Mouse (Mus musculus) hindbrain, postnatal 0 days (tissue): ENCODE results near the gene Ppie. TPM values are rescaled to one million over a fixed set of nuclear protein-coding genes. Genes with fewer than 3 reads are reported as not detected.
"Not testable (repeated sequence)": the region's sequence is repeated elsewhere in the genome, so short reads cannot be mapped to it uniquely, and the experiment has no call there.

Experiments used
- ATAC-seq: fragments of 200-750 bp; cut with Nextera tagmentation; 2 replicates; pipeline ENCODE4 v1.8.0; 2017; ENCODE audit warnings: mild to moderate bottlenecking, moderate TSS enrichment, moderate library complexity
- DNase-seq: peaks from one replicate; pipeline ENCODE4 v3.0.0-alpha.2; 2015; ENCODE audit warnings: low spot score
- H3K27ac ChIP-seq: fragments of 300-500 bp; sonication (generic); 2 replicates; pipeline ENCODE4 v1.5.1; 2014; ENCODE audit warnings: mild to moderate bottlenecking
- H3K27me3 ChIP-seq: fragments of 300-500 bp; sonication (generic); 2 replicates; pipeline ENCODE4 v1.6.1; 2014; ENCODE audit warnings: low read length, mixed read lengths; ENCODE audit not compliant: insufficient read depth
- H3K36me3 ChIP-seq: fragments of 300-500 bp; sonication (generic); 2 replicates; pipeline ENCODE4 v1.6.1; 2014; ENCODE audit warnings: low read length, mixed read lengths; ENCODE audit not compliant: insufficient read depth
- H3K4me1 ChIP-seq: fragments of 300-500 bp; sonication (generic); 2 replicates; pipeline ENCODE4 v1.6.1; 2014; ENCODE audit warnings: antibody characterized with exemption, low read length, mixed read lengths; ENCODE audit not compliant: insufficient read depth
- H3K4me2 ChIP-seq: fragments of 300-500 bp; sonication (generic); 2 replicates; pipeline ENCODE4 v1.6.1; 2014; ENCODE audit warnings: low read depth, mild to moderate bottlenecking, low read length, moderate library complexity, mixed read lengths
- H3K4me3 ChIP-seq: fragments of 300-500 bp; sonication (generic); 2 replicates; pipeline ENCODE4 v1.5.1; 2014; ENCODE audit warnings: low read length
- H3K9ac ChIP-seq: fragments of 300-500 bp; sonication (generic); replicated peaks from 2 replicates; pipeline ENCODE4 v1.6.1; 2014; ENCODE audit warnings: mild to moderate bottlenecking, low read length, moderate library complexity, mixed read lengths
- H3K9me3 ChIP-seq: fragments of 300-500 bp; sonication (generic); 2 replicates; pipeline ENCODE4 v1.6.1; 2016; ENCODE audit warnings: low read length, mixed read lengths
- CTCF ChIP-seq: IDR thresholded peaks from 2 replicates; pipeline ENCODE4 v1.5.1; 2016; ENCODE audit warnings: antibody characterized with exemption, control low read depth, low read depth
- WGBS: fragments of 180-500 bp; shearing (Covaris S2); extraction: QIAGEN DNeasy Blood & Tissue Kit; methylation state at CpG from one replicate; pipeline ENCODE4 v1.1.7; 2014; 5-methylcytosine and 5-hydroxymethylcytosine counted together
- polyA plus RNA-seq: library from polyadenylated mRNA; unstranded; fragments of >200 nt; fragmentation: Nextera tagmentation; extraction: Ambion mirVana; gene quantifications from 2 replicates; pipeline ENCODE4 v1.2.1, GENCODE M21; 2015
- total RNA-seq: library from RNA; depleted of rRNA; stranded (reverse); fragments of >200 nt; gene quantifications from 2 replicates; pipeline ENCODE4 v1.2.3, GENCODE M21; 2014

Gene Ppie
- total and polyA plus RNA-seq, 2 experiments from 2014 or later, result 39.5 to 44.4 TPM

DNA sequence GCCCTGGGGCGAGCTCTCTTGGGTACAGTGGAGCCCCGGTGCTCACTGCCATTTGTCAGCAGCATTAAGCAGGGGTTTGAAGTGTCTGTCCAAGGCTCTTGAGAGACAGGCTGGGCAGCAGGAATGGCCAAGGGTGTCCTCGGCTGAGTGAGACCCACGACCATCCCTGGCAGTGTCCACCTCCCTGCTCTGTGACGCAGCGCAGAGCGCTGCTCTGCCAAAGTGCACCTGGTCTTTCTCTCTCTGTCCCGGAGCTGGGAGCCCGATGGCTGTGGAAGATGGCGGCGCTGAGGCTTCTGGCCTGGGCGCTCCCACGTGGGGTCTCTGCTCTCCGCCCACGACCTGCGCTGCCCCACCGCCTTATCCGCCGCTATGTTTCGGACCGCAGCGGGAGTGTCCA lies 23.7 kb downstream of the Ppie start, which contains the start of gene Oxct2b:
Gene Oxct2b, plus strand, starts transcription at position 256 of the 400 bp plus-strand sequence.
- Histone ChIP-seq H3K4me3 (peak within 1 kb of the TSS; percentile 39), H3K9me3 (no peaks in the 10 kb centered on the region), H3K9ac (peak within 1 kb of the TSS; percentile 43; the same call in 1 of the 2 replicates), H3K4me1 (no peaks in the 10 kb centered on the region), H3K27me3 (no peaks in the 10 kb centered on the region), H3K4me2 (peak within 1 kb of the TSS; percentile 59), H3K36me3 (no peaks in the 10 kb centered on the region), H3K27ac (no peak within 1 kb of the TSS)
- WGBS, result 12% methylated on average over 22 of the region's 22 CpGs
- no peak for TF ChIP-seq CTCF
- DNase-seq, result peak; percentile 50
- peak; percentile 42 for ATAC-seq

DNA sequence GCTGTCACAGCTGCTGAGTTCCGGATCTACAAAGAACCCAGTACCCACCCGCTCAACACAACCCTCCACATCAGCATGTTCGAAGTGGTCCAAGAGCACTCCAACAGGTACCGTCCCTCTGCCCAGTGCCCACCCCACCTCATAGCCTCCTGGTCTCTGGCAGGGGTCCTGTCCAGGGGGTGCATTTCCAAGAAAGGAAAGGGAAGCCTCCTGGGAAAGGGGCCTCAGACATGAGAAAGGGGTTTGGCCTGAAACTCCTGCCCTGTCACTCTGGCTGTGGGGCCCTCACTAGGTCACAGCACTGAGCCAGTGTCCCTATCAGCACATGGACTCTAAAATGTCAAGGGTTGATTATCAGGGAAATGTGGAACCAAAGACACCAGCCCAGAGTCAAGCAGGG lies 25.1 kb downstream of the Ppie start:
- not testable (repeated sequence) for H3K27me3 ChIP-seq, H3K27ac ChIP-seq, H3K4me2 ChIP-seq, ATAC-seq, H3K4me3 ChIP-seq, DNase-seq, H3K4me1 ChIP-seq, H3K9me3 ChIP-seq, H3K9ac ChIP-seq, H3K36me3 ChIP-seq
- 89% methylated on average over 4 of the region's 4 CpGs for WGBS

DNA sequence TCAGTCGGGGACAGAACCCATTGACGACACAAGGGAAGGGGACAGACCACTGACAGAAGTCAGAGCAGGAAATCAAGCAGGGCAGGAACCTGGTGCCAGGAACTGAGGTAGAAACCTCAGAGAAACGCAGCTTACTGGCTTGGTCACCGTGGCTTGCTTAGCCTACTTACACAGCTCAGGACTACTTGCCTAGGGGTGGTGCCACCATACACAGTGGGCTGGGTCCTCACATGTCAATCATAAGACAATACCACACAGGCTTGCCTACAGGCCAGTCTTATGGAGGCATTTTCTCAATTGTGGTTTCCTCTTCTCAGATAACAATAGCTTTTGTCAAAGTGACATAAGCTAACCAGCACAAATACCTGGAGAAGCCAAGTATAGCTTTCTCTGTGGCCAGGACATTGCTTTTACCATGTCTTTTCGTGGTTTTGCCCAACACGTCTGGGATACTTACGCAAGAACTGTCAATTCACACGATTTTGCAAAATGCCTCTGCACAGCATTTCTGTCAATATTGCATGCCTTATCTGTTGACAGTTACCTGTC lies 27.5 kb downstream of the Ppie start:
- no peaks in the 10 kb centered on the region for H3K4me1 ChIP-seq
- no peak overlapping the region for H3K4me3 ChIP-seq
- ATAC-seq (no peak), DNase-seq (no peak)
- H3K36me3 ChIP-seq, result no peaks in the 10 kb centered on the region
- 83% methylated on average over 8 of the region's 8 CpGs for WGBS
- TF ChIP-seq CTCF, result no peak
- H3K9me3 ChIP-seq, result no peaks in the 10 kb centered on the region
- H3K27me3 ChIP-seq, result no peaks in the 10 kb centered on the region
- H3K4me2 ChIP-seq, result no peak overlapping the region
- no peak overlapping the region for H3K9ac ChIP-seq
- no peak overlapping the region for H3K27ac ChIP-seq

DNA sequence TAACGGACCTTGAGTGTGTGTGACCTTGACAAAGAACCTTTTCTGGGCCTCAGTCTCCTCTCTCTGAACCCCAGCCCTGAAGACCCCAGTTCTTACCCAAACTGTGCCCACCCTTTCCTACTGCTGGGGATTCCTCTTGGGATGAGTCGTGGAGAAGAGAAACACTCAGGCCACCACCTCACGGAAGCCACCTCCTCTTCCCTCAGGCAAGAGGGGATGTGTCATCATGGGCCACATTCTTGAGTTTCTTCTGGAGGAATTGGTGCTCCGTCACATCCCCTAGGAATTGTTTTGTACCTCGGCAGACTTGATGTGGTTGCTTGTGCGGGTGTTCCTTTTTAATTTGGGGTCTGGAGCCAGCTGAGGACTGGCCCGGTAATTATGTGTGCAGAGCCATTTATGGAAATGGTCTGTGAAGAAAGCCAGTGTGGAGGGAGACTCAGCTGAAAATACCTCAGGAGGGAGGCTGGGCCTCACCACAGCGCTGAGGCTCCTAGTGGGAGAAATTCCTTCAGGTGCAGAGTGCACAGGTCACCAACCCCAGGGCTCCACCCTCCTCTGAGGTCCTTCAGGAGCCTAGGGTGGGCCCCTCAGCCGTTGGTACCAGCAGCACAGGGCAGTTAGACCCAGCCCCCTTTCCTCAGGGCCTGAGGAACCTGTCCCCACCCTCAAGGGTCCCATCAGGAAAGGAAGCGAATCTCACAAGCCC lies 28.3 kb downstream of the Ppie start:
- 79% methylated on average over 10 of the region's 10 CpGs for WGBS
- not testable (repeated sequence) for H3K27ac ChIP-seq, H3K4me2 ChIP-seq, H3K36me3 ChIP-seq, H3K9me3 ChIP-seq, DNase-seq, H3K4me3 ChIP-seq, ATAC-seq, H3K27me3 ChIP-seq, H3K4me1 ChIP-seq, H3K9ac ChIP-seq

DNA sequence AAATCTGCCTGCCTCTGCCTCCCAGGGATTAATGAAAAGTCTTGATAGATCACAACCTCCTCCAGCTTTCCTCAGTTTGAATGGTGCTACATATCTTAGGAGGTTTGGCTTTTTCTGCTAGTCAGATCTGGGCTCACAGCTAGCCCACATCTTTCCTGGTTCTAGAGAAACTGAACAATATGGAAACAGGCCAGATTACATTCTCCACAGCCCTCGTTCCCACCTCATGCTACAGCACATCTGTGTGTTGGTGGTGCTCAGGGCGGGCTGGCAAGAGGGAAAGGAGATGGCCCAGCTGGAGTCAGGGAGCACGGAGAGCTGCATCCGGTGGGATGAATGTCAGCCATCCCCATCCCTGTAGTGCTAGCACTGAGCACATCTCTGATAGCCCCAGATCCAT lies 29.0 kb downstream of the Ppie start:
- no peak for TF ChIP-seq CTCF
- H3K36me3 ChIP-seq, result no peaks in the 10 kb centered on the region
- WGBS, result 93% methylated on average over 4 of the region's 4 CpGs

DNA sequence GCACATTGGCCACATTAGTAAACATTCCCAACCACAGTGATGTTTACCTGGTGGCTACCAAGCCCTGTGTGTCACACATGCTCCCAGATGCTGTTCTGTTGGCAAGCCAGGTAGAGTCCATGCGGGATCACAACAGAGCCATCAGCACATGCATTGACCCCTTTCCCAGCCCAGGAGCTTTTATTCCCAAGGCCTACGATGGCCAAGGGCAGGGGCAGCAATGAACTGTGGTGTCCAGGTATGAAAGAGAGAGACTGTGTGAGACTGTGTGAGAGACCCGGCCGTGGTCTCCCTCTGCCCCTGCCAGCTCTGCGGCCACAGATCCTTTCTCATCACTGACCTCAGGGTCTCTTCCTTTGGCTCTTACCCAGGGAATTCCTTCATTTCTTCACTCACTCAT lies 31.7 kb downstream of the Ppie start:
- WGBS, result 92% methylated on average over 5 of the region's 5 CpGs
- peaks cover 20% of the 10 kb centered on the region for H3K27me3 ChIP-seq
- ATAC-seq (no peak), DNase-seq (no peak)
- H3K4me3 ChIP-seq, result no peak overlapping the region
- H3K9me3 ChIP-seq, result no peaks in the 10 kb centered on the region
- H3K9ac ChIP-seq, result no peak overlapping the region
- no peak overlapping the region for H3K27ac ChIP-seq
- no peaks in the 10 kb centered on the region for H3K36me3 ChIP-seq
- no peak for TF ChIP-seq CTCF
- no peak overlapping the region for H3K4me2 ChIP-seq
- H3K4me1 ChIP-seq, result peaks cover 7% of the 10 kb centered on the region; the same call in 1 of the 2 replicates

More for the DNA sequence above, 29.0 kb downstream of the Ppie start:
- ATAC-seq, result no peak
- Histone ChIP-seq H3K9ac (no peak overlapping the region), H3K4me3 (no peak overlapping the region), H3K27ac (no peak overlapping the region), H3K4me1 (no peaks in the 10 kb centered on the region), H3K27me3 (peaks cover 6% of the 10 kb centered on the region; the same call in 1 of the 2 replicates), H3K4me2 (no peak overlapping the region), H3K9me3 (no peaks in the 10 kb centered on the region)
- no peak for DNase-seq

DNA sequence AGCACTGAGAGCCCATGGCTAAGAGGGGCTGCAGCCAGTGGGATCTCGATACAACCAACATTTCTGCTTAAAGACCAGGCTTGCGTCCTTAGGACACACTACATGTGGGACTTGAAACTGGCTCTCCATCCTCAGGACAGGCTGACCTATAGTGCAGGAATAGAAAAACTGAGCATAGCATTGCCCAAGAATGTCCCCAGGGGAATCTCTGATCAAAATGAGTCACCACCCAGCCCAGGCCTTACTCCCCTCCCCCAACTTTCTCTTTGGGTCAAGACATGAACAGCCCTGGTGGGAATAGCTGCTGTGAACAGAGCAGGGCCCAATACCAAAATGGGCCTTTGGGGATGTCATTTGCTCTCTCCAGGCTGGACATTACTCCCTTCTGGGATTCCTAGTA lies 32.9 kb downstream of the Ppie start:
- ATAC-seq (no peak), DNase-seq (no peak)
- peaks cover 7% of the 10 kb centered on the region; the same call in 1 of the 2 replicates for H3K4me1 ChIP-seq
- no peak overlapping the region for H3K4me2 ChIP-seq
- H3K27ac ChIP-seq, result no peak overlapping the region
- no peak overlapping the region for H3K9ac ChIP-seq
- H3K27me3 ChIP-seq, result peaks cover 20% of the 10 kb centered on the region
- H3K4me3 ChIP-seq, result no peak overlapping the region
- H3K36me3 ChIP-seq, result no peaks in the 10 kb centered on the region
- no peak for TF ChIP-seq CTCF
- WGBS, result 87% methylated on average over 2 of the region's 2 CpGs
- H3K9me3 ChIP-seq, result no peaks in the 10 kb centered on the region

DNA sequence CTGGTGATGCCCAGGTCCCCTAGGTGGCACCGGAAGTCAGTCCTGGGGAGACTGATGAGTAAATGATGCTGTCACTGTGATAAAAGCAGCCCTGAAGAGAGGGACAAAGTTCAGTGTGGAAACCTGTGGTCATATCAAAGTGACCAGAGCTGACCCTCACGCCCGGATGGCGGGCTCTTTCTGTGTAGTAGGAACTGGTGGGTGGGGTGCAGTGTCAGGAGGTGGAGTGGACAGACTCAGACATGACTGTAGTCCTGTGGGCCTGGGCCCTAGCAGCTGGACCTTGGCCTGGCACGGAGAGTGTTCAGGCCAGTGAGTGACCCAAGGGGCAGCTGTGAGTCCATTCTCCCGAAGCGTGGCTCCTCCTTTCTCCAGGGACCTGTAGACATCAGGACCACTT lies 33.8 kb downstream of the Ppie start:
- ATAC-seq, DNase-seq, H3K4me2 ChIP-seq, H3K4me1 ChIP-seq, H3K27ac ChIP-seq, H3K4me3 ChIP-seq, H3K9ac ChIP-seq, H3K36me3 ChIP-seq, H3K9me3 ChIP-seq: not testable (repeated sequence)
- peaks cover 20% of the 10 kb centered on the region for H3K27me3 ChIP-seq
- 82% methylated on average over 7 of the region's 7 CpGs for WGBS
